Mouse (Mus musculus) effector memory CD4-positive, alpha-beta T cell, adult 7 months (primary cell): ENCODE measurements around the gene Hcrt. TPM values are rescaled to one million over a fixed set of nuclear protein-coding genes. Genes with fewer than 3 reads are reported as not detected.

ENCODE experiments used
- polyA plus RNA-seq: library from polyadenylated mRNA; unstranded; fragments of 100-300 nt; shearing (Covaris generic); gene quantifications from one replicate; pipeline ENCODE4 v1.2.1, GENCODE M21; 2017

Hcrt gene
- polyA plus RNA-seq, result not detected

DNA sequence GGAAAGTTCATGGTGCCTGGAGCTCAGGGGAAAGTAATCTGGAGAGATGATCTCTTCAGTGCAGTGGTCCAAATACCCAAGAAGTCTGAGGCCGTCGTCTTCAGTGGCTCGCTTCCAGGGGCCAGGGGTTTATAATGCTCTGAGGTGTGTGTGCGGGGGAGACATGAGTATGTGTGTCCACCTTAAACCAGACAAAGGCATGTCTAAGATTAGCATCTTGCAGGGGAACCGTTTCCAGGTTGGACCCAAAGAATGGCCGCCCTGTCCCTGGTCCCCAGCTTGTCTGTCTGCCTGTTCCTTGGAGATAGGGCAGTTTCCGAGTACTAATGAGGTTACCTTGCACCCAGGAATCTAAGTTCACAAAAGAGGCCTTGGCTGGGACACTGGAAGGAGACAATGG, at the start of gene Hcrt:
TSS of gene Hcrt (minus strand) at position 101 of the 400 bp plus-strand sequence.

DNA sequence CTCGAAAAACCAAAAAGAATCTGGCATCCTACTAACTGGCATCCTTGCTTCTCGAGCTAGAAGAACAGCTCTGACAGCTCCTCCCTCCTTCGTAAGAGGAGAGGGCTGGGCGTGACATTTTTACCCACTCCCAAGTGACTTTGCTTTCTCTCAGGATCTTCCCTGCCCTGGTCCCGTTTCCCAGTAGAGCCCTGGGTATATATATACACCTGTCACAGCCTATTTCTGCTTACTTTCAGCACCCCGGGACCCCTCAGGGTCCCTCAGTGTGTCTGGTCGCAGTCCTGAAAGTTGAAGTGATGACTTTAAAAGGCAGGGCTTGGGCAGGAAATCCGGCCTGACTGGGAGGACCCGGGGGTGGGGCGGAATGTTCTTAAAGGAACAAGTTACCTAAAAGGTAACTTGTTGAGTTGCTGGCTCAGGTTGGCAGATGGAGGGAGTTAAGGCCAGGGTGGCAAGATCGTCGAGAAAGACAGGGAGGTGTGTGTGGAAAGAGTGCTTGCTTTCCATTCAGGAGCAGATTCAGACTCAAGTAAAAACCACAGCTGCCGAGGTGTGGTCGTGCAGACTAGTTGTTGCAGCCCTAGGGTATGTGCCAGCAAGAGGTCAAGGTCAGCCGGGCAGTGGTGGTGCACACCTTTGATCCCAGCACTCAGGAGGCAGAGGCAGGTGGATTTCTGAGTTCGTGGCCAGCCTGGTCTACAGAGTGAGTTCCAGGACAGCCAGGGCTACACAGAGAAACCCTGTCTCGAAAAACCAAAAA, 8.1 kb upstream of the Hcrt start, which contains the start of gene Ghdc:
TSS of gene Ghdc (minus strand) at position 312 of the 763 bp plus-strand sequence.

DNA sequence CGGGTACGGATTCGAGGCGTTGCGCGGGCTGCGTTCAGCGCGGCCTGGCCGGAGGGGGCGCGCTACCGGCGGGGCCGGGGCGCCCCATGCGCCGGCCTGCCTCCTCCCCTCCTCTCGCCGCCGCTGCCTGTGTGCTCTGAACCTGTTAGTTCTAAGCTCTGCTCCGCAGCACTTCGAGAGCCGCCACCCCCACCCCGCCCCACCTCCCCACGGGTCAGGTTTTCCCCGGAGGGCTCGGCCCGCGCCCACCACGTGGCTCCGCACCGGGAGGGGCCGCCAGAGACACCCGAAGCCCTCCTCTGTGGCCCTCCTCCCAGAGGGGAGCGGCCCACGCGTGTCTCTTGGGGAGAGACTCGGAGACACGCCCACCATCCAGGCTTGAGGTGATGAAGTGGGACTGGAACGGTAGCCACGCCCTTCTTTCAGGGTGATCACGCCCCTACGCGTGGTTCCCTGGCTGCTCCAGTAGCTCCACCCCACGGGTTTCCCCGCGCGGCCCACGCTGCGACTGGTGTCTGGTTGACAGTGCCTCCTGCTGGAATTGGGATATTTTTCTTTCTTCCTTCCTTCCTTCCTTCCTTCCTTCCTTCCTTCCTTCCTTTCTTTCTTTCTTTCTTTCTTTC, 3.0 kb downstream of the Hcrt start, which contains the start of gene Kcnh4:
TSS of gene Kcnh4 (minus strand) at position 332 of the 623 bp plus-strand sequence.

DNA sequence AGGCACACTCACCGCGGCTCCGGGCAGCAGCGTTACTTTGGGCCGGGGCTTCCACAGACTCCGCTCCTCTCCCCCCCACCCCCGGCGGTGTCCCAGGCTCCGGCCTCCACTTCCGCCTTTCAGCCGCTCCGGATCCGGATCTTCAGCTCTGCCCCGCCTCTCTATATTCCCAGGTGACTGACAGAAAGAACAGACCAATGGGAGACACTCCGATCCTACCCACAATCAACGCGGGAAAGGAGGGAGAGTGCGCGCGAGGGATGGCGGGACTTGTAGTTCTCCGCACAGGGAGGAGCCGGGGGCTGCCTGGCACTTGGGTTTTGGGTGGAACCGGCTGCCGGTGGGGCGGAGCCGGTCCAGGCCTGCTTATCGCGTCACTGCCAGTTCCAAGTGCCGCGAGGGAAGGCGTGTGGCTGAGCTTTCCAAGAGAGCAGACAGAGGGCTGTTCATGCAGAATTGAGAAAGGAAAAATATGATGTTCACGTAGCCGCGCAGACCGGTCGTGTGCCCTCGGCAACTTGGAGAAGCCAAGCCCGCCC, 24.6 kb downstream of the Hcrt start, which contains the start of gene Rab5c:
TSS of gene Rab5c (minus strand) at position 150 of the 539 bp plus-strand sequence.

DNA sequence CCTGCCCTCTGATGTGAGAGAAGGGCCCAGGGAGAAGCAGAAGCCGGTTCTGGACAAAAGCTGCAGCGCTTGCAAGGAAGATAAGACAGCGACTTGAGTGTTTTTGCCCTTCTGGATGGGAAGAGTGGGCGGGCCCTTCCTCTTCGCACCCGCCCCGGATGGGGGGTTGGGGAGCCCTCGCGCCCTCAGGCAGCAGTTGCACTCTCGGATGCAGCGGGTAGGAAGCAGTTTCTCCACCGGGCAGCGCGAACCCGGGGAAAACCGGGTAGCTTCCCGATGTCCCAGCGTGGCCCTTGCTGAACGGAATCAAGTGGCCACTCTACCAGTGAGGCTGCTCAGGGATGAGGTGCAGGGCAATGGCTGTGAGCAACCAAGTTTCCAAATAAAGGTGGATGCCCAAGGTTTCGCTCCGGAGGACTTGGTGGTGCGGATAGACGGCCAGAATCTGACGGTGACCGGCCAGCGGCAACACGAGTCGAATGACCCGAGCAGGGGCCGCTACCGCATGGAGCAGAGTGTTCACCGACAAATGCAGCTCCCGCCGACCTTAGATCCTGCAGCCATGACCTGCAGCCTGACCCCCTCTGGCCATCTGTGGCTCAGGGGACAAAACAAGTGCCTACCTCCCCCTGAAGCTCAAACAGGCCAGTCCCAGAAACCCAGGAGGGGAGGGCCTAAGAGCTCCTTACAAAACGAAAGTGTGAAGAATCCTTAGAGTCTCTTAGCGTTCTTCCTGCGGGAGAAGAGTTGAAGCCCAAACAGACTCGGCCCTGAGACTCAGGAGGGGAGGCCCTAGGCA, 48.8 kb downstream of the Hcrt start, which contains the start of gene Hspb9:
TSS of gene Hspb9 (plus strand) at position 116 of the 799 bp plus-strand sequence.

DNA sequence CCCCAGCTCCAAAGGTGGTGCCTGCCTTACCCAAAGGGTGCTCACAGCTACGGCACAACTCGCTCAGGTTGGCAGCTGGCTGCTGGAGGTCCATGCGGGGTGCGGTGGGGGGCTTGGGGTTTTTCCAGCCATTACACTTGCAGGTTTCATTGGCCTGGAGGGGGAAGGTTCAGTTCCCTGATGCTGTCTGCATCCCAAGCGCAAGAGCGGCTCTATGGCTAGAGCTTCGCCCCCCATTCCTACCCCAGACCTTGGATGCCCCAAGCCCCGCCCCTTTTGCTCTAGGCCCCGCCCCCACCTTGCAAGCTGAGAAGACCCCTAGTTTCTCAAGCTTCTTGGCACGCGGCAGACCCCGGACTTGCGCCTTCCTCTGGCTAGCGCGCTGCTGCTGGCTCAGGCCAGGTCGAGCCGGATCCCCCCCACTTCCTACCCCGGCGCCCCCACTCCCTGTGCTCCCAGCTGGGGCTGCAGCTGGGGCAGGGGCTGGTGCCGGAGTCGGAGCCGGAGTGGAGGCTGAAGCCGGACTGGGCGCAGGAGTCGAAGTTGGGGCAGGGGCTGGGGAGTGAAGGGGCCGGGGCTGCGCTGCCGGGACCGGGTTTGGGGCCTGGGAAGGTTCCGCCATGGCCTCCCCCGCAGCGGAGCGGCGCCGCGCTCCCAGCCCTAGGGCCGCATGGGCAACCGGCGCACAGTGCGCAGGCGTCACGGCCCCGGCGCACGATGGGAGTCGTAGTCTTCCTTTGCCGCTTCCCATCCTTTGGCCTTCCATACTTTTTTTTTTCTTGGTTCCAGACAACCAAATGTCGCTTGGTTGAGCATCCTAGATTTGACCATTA, 50.7 kb downstream of the Hcrt start, which contains the start of gene Kat2a:
TSS of gene Kat2a (minus strand) at position 683 of the 833 bp plus-strand sequence.

Other genes starting within 250 kb of the Hcrt start
- gene Acly, start 234.9 kb downstream of the Hcrt start, polyA plus RNA-seq, result 201 TPM
- 0.63 TPM for gene Ttc25, start 217.3 kb downstream of the Hcrt start, polyA plus RNA-seq
- 155 TPM for gene Cnp, start 188.0 kb downstream of the Hcrt start, polyA plus RNA-seq
- 13.6 TPM for gene Nkiras2, start 143.7 kb downstream of the Hcrt start, polyA plus RNA-seq
- 423 TPM for gene Dnajc7, start 142.8 kb downstream of the Hcrt start, polyA plus RNA-seq
- gene Zfp385c, start 70.5 kb downstream of the Hcrt start, polyA plus RNA-seq, result 0.55 TPM
- gene Dhx58, start 58.7 kb downstream of the Hcrt start, polyA plus RNA-seq, result 12.3 TPM
- gene Kat2a, start 50.5 kb downstream of the Hcrt start, polyA plus RNA-seq, result 38.6 TPM
- not detected for gene Hspb9, start 49.1 kb downstream of the Hcrt start, polyA plus RNA-seq
- gene Rab5c, start 24.7 kb downstream of the Hcrt start, polyA plus RNA-seq, result 28.5 TPM
- gene Kcnh4, start 3.0 kb downstream of the Hcrt start, polyA plus RNA-seq, result 0.13 TPM
- gene Ghdc, start 8.0 kb upstream of the Hcrt start, polyA plus RNA-seq, result 2.6 TPM
- 271 TPM for gene Stat5b, start 87.8 kb upstream of the Hcrt start, polyA plus RNA-seq
- gene Stat5a, start 96.4 kb upstream of the Hcrt start, polyA plus RNA-seq, result 154 TPM
- 351 TPM for gene Stat3, start 176.6 kb upstream of the Hcrt start, polyA plus RNA-seq
- not detected for gene Cavin1, start 208.0 kb upstream of the Hcrt start, polyA plus RNA-seq
- 1.1 TPM for gene Atp6v0a1, start 246.5 kb upstream of the Hcrt start, polyA plus RNA-seq